23 mouse cellular contexts compared by ENCODE assay signal in the genomic region with DNA sequence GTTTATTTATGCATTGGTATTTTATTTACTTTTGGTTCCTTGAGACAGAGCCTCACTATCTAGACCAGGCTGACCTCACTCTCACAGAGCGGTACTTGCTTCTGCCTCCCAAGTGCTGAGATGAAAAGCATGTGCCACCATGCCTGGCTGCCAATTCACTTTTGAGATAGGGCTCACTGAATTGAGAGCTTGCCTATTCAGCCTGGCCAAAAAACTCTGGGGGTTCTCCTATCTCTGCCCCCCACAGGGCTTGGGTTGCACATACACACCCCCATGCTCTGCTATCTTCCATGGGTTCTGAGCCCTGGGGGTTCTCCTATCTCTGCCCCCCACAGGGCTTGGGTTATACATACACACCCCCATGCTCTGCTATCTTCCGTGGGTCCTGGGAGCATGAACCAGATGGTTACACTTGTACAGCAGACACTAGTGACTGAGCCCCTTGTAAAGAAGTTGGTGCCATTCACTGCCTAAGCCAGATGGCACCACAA. TPM values are rescaled to one million over a fixed set of nuclear protein-coding genes. Genes with fewer than 3 reads are reported as not detected.
A peak's percentile ranks its signal among the peaks of the same experiment; 100 is the strongest.
DNase-seq lines count a peak whose midpoint lies in the region; ATAC-seq and TF ChIP-seq lines count a peak whose summit lies in the region.
"Had no signal": no experiment of that assay in that cellular context is flagged by ENCODE, and none has a peak within 500 bp of the region (broad histone marks: within the 10 kb centered on the region; RNA-seq: fewer than 3 reads in every experiment).

No protein-coding gene starts in this region.

- no peak for TF ChIP-seq POLR2A in lung, adult 2 months (IDR thresholded peaks at IDR 0.05; ENCODE audit: borderline replicate concordance, extremely low read depth, low read depth, low read length)

- WGBS in lung, adult 2 months = 55% methylated on average over 2 of the region's 2 CpGs
- 37% methylated on average over 2 of the region's 2 CpGs for WGBS in liver, embryonic 11.5 days

- no peak overlapping the region for H3K4me2 ChIP-seq in liver, embryonic 11.5 days
- H3K4me2 ChIP-seq: embryonic facial prominence, embryonic 13.5 days; hindbrain, embryonic 12.5 days; limb, embryonic 12.5 days; midbrain, embryonic 12.5 days; neural tube, embryonic 15.5 days had no signal

- DNase-seq in lung, postnatal 36 days = peak; percentile 13
- DNase-seq in lung, adult 2 months = no peak
- DNase-seq in c-Kit-positive CD71-positive TER-119-positive erythroid progenitor cells, embryonic 14.5 days (ENCODE audit: low spot score) = peak; percentile 51
- no peak for DNase-seq in liver, embryonic 11.5 days (ENCODE audit: low spot score)
- no peak for DNase-seq in right cerebral cortex, postnatal 36 days (ENCODE audit: low spot score in 2 of 2)
- no peak for DNase-seq in left cerebral cortex, postnatal 25 days (ENCODE audit: low spot score in 2 of 2)
- DNase-seq: adrenal gland, postnatal 10 days; cerebellum, adult 8-10 months; gastrocnemius, postnatal 14 days; right cerebral cortex, postnatal 25 days; thymus, postnatal 36 days had no signal

- H3K27me3 ChIP-seq in liver, embryonic 11.5 days (replicated peaks; ENCODE audit: control insufficient read depth, insufficient read depth, low read length) = no peaks in the 10 kb centered on the region
- H3K27me3 ChIP-seq: embryonic facial prominence, embryonic 13.5 days; hindbrain, embryonic 12.5 days; limb, embryonic 12.5 days; neural tube, embryonic 15.5 days had no signal

- no peak for TF ChIP-seq CTCF in lung, adult 2 months (IDR thresholded peaks at IDR 0.05; ENCODE audit: insufficient read depth, low read length)

- peak overlapping the region; percentile 78 for H3K27ac ChIP-seq in liver, embryonic 11.5 days (ENCODE audit: low read depth, low read length)
- H3K27ac ChIP-seq: embryonic facial prominence, embryonic 13.5 days; heart, adult 2 months; kidney, postnatal 0 days; left cerebral cortex, adult 2 months; limb, embryonic 12.5 days; midbrain, embryonic 12.5 days; neural tube, embryonic 15.5 days had no signal

- H3K9ac ChIP-seq in liver, embryonic 11.5 days (ENCODE audit: low read depth, low read length) = no peak overlapping the region
- H3K9ac ChIP-seq: embryonic facial prominence, embryonic 13.5 days; hindbrain, embryonic 12.5 days; limb, embryonic 12.5 days; midbrain, embryonic 12.5 days; neural tube, embryonic 15.5 days had no signal

- no peaks in the 10 kb centered on the region for H3K9me3 ChIP-seq in liver, embryonic 11.5 days (ENCODE audit: control insufficient read depth, low read length)
- H3K9me3 ChIP-seq: embryonic facial prominence, embryonic 13.5 days; hindbrain, embryonic 12.5 days; limb, embryonic 12.5 days; midbrain, embryonic 12.5 days; neural tube, embryonic 15.5 days had no signal

- peaks cover 8% of the 10 kb centered on the region for H3K4me1 ChIP-seq in lung, adult 2 months (ENCODE audit: control insufficient read depth, insufficient read depth, low read length)
- H3K4me1 ChIP-seq in liver, embryonic 11.5 days (replicated peaks; ENCODE audit: control insufficient read depth, insufficient read depth, low read length) = peaks cover 42% of the 10 kb centered on the region
- H3K4me1 ChIP-seq: neural tube, embryonic 15.5 days had no signal

- peak; percentile 81 for ATAC-seq in liver, embryonic 11.5 days (replicated peaks; ENCODE audit: low FRiP score)
- peak; percentile 86 for ATAC-seq in megakaryocyte-erythroid progenitor cell, adult 5-6 weeks (replicated peaks; ENCODE audit: low FRiP score, low TSS enrichment, poor library complexity, severe bottlenecking)
- ATAC-seq: intestine, embryonic 16.5 days had no signal

- 0 out of 2 replicates have a peak, but pooled peaks cover 2% of the 10 kb centered on the region for H3K36me3 ChIP-seq in liver, embryonic 11.5 days (ENCODE audit: control insufficient read depth, insufficient read depth, low read length)

- intact Hi-C loops in left cerebral cortex, postnatal 25 days (cut with DNase I) = no loop called here

- no peak overlapping the region for H3K4me3 ChIP-seq in lung, adult 2 months (replicated peaks; ENCODE audit: extremely low read depth, low read depth, low read length)
- H3K4me3 ChIP-seq in liver, embryonic 11.5 days (ENCODE audit: low read depth, low read length) = no peak overlapping the region
- H3K4me3 ChIP-seq: embryonic facial prominence, embryonic 13.5 days; heart, adult 2 months; hindbrain, embryonic 12.5 days; left cerebral cortex, adult 2 months; limb, embryonic 12.5 days; midbrain, embryonic 12.5 days; neural tube, embryonic 15.5 days had no signal

RNA-seq across cellular contexts. Expression of gene Mroh3, which starts 33.1 kb away (rescaled TPM):
- 0.14 TPM in 1 of 2 replicates, not detected in the other for polyA plus RNA-seq in lung, adult 2 months (2012; rRNA removed)
- polyA plus RNA-seq in liver, embryonic 11.5 days (2014; fragmentation: Nextera tagmentation; extraction: Ambion mirVana) = not detected in 2 replicates
- total RNA-seq in megakaryocyte-erythroid progenitor cell, adult 5-6 weeks (2014; fragmentation: Nextera tagmentation) = not detected in 2 replicates
- total RNA-seq in megakaryocyte-erythroid progenitor cell, adult 5-6 weeks (2017) = not detected in 2 replicates
- total RNA-seq in left cerebral cortex, postnatal 25 days (2021) = 1 to 10 TPM; 2.0 to 2.1 TPM
- total RNA-seq: adrenal gland, postnatal 10 days; gastrocnemius, postnatal 14 days; heart, adult 2 months had no signal
- polyA plus RNA-seq: heart, adult 2 months; heart, embryonic 16.5 days; kidney, postnatal 0 days; lung, embryonic 16.5 days; neural tube, embryonic 15.5 days had no signal

RNA-seq across cellular contexts. Expression of gene Kif21b, which starts 48.4 kb away (rescaled TPM):
- 12.1 and 14.4 TPM in 2 replicates for polyA plus RNA-seq in lung, adult 2 months (2012; rRNA removed)
- 3.6 and 4.8 TPM in 2 replicates for polyA plus RNA-seq in liver, embryonic 11.5 days (2014; fragmentation: Nextera tagmentation; extraction: Ambion mirVana)
- total RNA-seq in megakaryocyte-erythroid progenitor cell, adult 5-6 weeks (2014; fragmentation: Nextera tagmentation) = 13.7 and 21.6 TPM in 2 replicates
- total RNA-seq in megakaryocyte-erythroid progenitor cell, adult 5-6 weeks (2017) = 4.0 and 5.7 TPM in 2 replicates
- 10 to 100 TPM; 68.4 to 73.0 TPM for total RNA-seq in left cerebral cortex, postnatal 25 days (2021)

RNA-seq across cellular contexts. Expression of gene Inava, which starts 54.5 kb away (rescaled TPM):
- 4.2 and 7.3 TPM in 2 replicates for polyA plus RNA-seq in lung, adult 2 months (2012; rRNA removed)
- polyA plus RNA-seq in liver, embryonic 11.5 days (2014; fragmentation: Nextera tagmentation; extraction: Ambion mirVana) = 3.1 and 3.2 TPM in 2 replicates
- total RNA-seq in megakaryocyte-erythroid progenitor cell, adult 5-6 weeks (2014; fragmentation: Nextera tagmentation) = not detected in 2 replicates
- not detected in 2 replicates for total RNA-seq in megakaryocyte-erythroid progenitor cell, adult 5-6 weeks (2017)
- total RNA-seq in left cerebral cortex, postnatal 25 days (2021) = 1 to 10 TPM; 2.9 to 3.1 TPM
- total RNA-seq: gastrocnemius, postnatal 14 days; heart, adult 2 months had no signal

Comparison
In these comparisons a context has a peak if more than half of its experiments do, and no peak if none do; other contexts are left out.
1. DNase-seq: peak in lung, postnatal 36 days (single experiment) and c-Kit-positive CD71-positive TER-119-positive erythroid progenitor cells, embryonic 14.5 days (single experiment); none in lung, adult 2 months (single experiment), liver, embryonic 11.5 days (single experiment), right cerebral cortex, postnatal 36 days (0 of 2) and left cerebral cortex, postnatal 25 days (0 of 2).